Mouse (Mus musculus) heart, postnatal 0 days (tissue): Measurements from ENCODE around the gene AC131692.1.

Source experiments
- CTCF ChIP-seq: IDR thresholded peaks from 2 replicates; pipeline ENCODE4 v1.5.1; 2016; ENCODE audit warnings: antibody characterized with exemption, control low read depth, low read depth
- EP300 ChIP-seq: IDR thresholded peaks from 2 replicates; pipeline ENCODE4 v1.6.1; 2016; ENCODE audit warnings: antibody characterized with exemption, low read depth

- no peak for TF ChIP-seq CTCF
- TF ChIP-seq EP300 = no peak
Observed at GRCm38 (mm10) chr19:6070571-6071250, 23.5 kb upstream of the AC131692.1 start.
